Mouse (Mus musculus) lung, postnatal 4 days (tissue): Measurements from ENCODE around the gene Foxk1.

Source experiments
- DNase-seq, 2 experiments: peaks; one replicate each; pipeline ENCODE4 v3.0.0; 2021

Gene Foxk1

DNA sequence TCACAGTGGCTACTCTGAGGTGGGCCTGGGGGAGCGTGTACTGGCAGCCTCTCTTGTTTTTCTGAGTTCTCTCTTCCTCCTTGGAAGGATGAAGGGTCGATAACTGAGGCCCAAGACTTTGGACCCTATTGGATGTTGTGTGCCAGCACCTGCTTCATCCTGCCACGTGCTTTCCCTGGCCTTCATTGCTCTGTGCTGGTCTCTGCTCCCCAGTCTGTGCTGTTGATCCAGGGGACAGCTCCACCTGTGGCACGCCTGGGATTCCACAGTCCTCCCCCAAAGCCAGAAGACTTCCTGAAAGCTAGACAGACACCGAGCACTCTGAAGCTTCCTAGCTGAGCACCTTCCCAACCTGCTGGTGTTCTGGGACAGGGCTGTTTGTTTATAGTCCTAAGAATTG is 20.6 kb downstream of the Foxk1 start:
- DNase-seq: no peak

GRCm38 (mm10) chr5:142423141-142423540 is 21.8 kb downstream of the Foxk1 start:
- no peak for DNase-seq

GRCm38 (mm10) chr5:142423701-142424100 is 22.4 kb downstream of the Foxk1 start:
- DNase-seq: no peak

GRCm38 (mm10) chr5:142424627-142425349 is 23.5 kb downstream of the Foxk1 start:
- DNase-seq: peak; percentile 82 to 92

- no peak for DNase-seq
Measured at GRCm38 (mm10) chr5:142426476-142426875, 25.2 kb downstream of the Foxk1 start.

DNA sequence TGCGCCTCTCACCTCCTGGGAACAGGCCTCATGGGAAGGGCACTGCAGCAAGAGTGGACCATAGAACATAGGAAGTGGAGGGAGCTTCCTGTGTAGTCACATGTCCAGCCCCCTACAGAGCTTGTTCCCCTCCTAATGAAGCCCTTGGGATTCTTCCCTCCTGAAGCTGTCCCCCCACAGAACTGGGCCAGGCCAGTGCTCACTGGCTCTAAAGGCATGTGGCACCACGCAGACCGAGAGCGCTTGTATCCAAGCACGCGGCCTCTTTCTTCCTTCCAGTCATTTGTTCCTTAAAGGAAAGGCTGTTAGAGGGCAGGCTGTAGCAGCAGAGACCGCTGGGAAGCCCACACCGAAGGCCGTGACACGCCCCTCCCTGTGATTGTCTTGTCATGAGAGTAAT is 26.6 kb downstream of the Foxk1 start:
- peak in 1 of 2 experiments; percentile 46 for DNase-seq

DNA sequence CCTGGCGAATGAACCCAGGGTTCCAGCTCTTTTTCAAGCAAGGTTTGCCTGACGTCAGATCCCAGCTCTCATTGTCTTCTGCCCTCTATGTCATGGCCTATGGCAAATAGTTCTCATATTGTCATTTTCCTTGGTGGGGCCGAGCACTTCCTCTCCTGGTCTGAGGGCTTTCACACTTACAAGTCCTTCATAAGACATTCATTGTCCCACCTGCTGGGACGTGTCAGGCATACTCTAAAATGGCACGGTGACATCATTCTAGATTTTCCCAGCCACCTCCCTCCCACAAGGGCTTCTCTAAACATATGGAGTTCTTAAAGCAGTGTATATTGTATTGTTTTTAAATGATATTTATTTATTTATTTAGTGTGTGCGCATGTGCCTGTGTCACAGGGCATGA is 27.4 kb downstream of the Foxk1 start:
- DNase-seq: no peak

GRCm38 (mm10) chr5:142431029-142431428 is 29.7 kb downstream of the Foxk1 start:
- no peak for DNase-seq

- peak; percentile 48 to 67 for DNase-seq
Measured at GRCm38 (mm10) chr5:142431811-142432434, 30.6 kb downstream of the Foxk1 start.

DNA sequence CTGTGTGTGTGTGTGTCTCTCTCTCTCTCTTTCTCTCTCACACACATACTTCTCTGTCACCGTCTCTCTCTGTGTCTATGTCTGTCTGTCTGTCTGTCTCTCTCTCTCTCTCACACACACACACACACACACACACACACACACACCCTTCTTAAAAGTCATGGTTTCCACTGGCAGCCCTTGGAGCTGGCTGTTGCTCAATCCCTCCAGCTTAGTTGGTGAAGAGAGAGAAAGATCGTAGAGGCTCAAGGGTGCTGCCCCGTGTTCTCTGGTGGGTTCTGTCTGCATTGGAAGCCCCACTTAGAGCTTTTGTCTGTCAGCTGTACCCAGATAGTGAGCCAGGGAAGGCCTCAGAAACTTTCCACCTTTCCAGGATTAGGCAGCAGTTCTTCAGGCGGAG is 31.4 kb downstream of the Foxk1 start:
- DNase-seq: no peak

DNA sequence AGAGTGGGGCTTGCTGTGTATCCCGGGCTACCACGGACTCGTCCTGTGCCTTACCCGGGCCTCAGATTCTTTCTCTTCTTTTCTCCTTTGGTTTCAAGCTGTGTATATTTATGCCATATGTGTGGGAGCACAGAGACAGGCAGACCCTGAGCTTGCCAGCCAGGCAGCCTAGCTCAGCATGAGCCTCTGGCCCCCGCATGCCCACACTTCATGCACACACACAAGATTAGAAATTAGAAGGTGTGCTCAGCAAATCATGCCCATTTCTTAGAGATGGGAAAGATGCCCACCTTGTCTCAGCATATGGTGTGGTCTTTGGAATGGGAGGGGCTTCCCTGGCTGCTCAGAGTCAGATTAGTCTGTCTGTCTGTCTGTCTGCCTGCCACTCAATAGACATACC is 32.8 kb downstream of the Foxk1 start:
- no peak for DNase-seq

GRCm38 (mm10) chr5:142435736-142436135 is 34.4 kb downstream of the Foxk1 start:
- DNase-seq: no peak

DNA sequence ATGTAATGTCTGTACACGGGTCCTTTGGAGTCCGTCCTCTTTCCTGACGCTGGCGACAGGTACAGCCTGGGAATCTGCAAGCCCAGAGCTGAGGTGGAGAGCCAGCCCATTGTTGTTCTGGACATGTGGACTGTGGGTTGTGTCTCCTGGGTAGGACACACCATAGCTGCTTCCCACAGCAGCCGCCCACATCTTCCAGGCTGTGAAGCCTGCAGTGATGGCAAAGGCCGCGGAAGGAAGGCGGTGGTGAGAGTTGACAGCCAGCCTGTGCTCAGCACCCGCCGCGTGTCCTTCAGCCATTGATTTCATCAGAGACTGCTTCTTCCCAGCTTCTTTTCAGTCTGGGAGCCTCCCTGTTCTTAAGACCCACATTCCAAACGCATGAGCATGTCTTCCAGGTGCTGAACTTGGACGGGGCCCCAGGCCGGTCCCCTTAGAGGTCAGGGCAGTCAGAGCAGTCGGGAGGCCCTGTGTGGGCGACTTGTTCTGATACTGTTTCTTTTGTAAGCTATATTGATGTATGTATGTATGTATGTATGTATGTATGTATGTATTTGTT is 37.2 kb downstream of the Foxk1 start:
- DNase-seq: no peak

- peak in 1 of 2 experiments; percentile 55 for DNase-seq
Measured at GRCm38 (mm10) chr5:142439911-142440432, 38.7 kb downstream of the Foxk1 start.

- DNase-seq: peak; percentile 97 to 99
Measured at GRCm38 (mm10) chr5:142440451-142441147, 39.3 kb downstream of the Foxk1 start.

DNA sequence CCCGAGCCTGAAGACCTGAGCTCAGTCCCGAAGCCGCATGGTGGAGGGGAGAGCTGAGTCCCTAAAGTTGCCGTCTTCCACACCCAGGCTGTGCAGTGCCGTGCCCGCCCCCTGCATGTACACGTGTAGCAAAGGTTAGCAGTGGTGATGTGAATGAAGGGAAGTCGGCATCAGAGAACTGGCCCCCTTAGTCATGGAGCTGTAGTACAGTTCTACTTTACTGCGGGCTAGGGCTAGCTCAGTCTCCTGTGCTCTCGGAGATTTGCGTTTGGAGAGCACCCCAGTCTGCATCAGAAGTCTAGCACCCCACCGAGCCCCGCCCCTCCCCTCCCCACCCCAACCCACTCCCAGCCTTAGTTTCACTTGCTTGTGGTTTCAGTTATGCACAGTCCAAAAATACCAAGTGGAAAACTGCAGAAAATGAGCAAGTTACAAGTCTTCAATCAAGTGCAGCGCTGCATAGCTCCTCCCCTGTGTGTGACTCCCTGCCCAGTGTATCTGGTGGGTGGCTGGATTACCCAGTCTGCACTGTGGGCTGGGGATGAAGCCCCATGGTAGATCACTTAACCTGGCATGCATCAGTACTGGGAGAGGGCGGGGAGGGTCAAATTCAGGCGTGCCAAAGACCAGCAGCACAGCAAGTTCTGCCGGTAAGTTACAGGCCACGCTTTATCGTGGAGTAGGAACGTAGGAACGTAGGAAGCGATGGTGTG is 40.2 kb downstream of the Foxk1 start:
- no peak for DNase-seq

GRCm38 (mm10) chr5:142442045-142442440 is 40.7 kb downstream of the Foxk1 start:
- no peak for DNase-seq

- peak in 1 of 2 experiments; percentile 57 for DNase-seq
Measured at GRCm38 (mm10) chr5:142443514-142443913, 42.2 kb downstream of the Foxk1 start.

- DNase-seq: no peak
Measured at GRCm38 (mm10) chr5:142443994-142444393, 42.7 kb downstream of the Foxk1 start.

DNA sequence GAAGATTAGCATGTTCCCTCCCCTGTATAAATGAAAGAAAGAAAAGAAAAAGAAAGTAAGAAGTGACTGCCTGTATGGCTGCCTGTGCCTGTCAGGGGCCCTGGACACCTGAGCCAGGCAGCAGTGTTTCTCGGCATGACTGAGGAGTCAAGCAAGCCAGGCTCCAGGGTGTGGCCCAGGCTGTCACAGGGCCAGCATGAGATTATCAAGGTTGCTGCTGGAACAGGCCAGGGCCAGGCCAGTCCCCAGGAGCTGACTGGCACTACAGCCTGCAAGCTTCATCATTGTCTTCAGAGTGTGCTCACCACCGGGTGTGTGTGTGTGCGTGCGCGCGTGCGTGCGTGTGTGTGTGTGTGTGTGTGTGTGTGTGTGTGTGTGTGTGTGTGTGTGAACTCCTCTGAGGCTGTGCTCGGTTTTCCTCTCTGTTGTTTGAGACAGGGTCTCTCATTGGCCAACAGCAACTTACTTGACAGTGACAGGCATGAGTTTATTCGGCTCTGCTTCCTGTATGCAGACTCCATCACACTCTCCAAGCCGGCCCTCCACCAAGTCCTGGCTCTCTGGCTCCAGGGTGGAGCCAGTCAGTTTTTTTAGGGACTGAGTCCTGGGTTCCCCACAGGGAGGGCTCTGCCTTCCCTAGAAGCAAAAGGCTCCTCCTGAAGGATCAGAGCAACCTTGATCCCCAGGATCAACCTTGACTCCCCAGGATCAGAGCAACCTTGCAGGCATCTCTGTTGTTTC is 43.7 kb downstream of the Foxk1 start:
- DNase-seq: no peak

- no peak for DNase-seq
Measured at GRCm38 (mm10) chr5:142445709-142446108, 44.4 kb downstream of the Foxk1 start.

- peak; percentile 90 to 93 for DNase-seq
Measured at GRCm38 (mm10) chr5:142448076-142448475, 46.8 kb downstream of the Foxk1 start.
